Mouse (Mus musculus): ENCODE data around the gene Cpe. TPM values are rescaled to one million over a fixed set of nuclear protein-coding genes. Genes with fewer than 3 reads are reported as not detected.

Gene Cpe
- total RNA-seq (2022): 1,000 to 10,000 TPM in 2 of 4 experiments, 100 to 1,000 TPM in 2; 953 to 1,190 (median 1,047) TPM

- peak; percentile 84 for DNase-seq
These were observed at the start of gene Cpe for GRCm38 (mm10) chr8:64692651-64693201. Cpe (minus strand) TSS chr8:64693054.

GRCm38 (mm10) chr8:64740547-64741211 is 47.8 kb upstream of the Cpe start:
- DNase-seq: no peak

GRCm38 (mm10) chr8:64738916-64739315 is 46.1 kb upstream of the Cpe start:
- no peak for DNase-seq

GRCm38 (mm10) chr8:64736767-64737323 is 44.0 kb upstream of the Cpe start:
- DNase-seq: no peak

- peak; percentile 42 for DNase-seq
These were observed 42.3 kb upstream of the Cpe start for GRCm38 (mm10) chr8:64735161-64735560.

GRCm38 (mm10) chr8:64733271-64733943 is 40.6 kb upstream of the Cpe start, which contains the start of gene Msmo1:
Msmo1 (minus strand) TSS chr8:64733792.
- peak; percentile 98 for DNase-seq

- DNase-seq: no peak
These were observed 39.7 kb upstream of the Cpe start for GRCm38 (mm10) chr8:64732596-64732995.

- DNase-seq: no peak
These were observed 35.3 kb upstream of the Cpe start for GRCm38 (mm10) chr8:64728156-64728555.

GRCm38 (mm10) chr8:64726190-64726695 is 33.4 kb upstream of the Cpe start:
- DNase-seq: peak; percentile 67

- DNase-seq: no peak
These were observed 30.4 kb upstream of the Cpe start for GRCm38 (mm10) chr8:64723206-64723605.

GRCm38 (mm10) chr8:64717868-64718267 is 25.0 kb upstream of the Cpe start:
- no peak for DNase-seq

- DNase-seq: no peak
These were observed 19.6 kb upstream of the Cpe start for GRCm38 (mm10) chr8:64712499-64712898.

GRCm38 (mm10) chr8:64711544-64711943 is 18.7 kb upstream of the Cpe start:
- DNase-seq: no peak

- no peak for DNase-seq
These were observed 14.6 kb upstream of the Cpe start for GRCm38 (mm10) chr8:64707481-64707880.

- DNase-seq: no peak
These were observed 10.3 kb upstream of the Cpe start for GRCm38 (mm10) chr8:64703191-64703590.

- no peak for DNase-seq
These were observed 1.1 kb downstream of the Cpe start for GRCm38 (mm10) chr8:64691591-64692401.

GRCm38 (mm10) chr8:64690845-64691244 is 2.0 kb downstream of the Cpe start:
- DNase-seq: no peak

- no peak for DNase-seq
These were observed 2.5 kb downstream of the Cpe start for GRCm38 (mm10) chr8:64690306-64690705.

- DNase-seq: no peak
These were observed 4.1 kb downstream of the Cpe start for GRCm38 (mm10) chr8:64688741-64689140.

GRCm38 (mm10) chr8:64688161-64688560 is 4.7 kb downstream of the Cpe start:
- DNase-seq: no peak

- DNase-seq: no peak
These were observed 10.4 kb downstream of the Cpe start for GRCm38 (mm10) chr8:64682501-64682900.

- DNase-seq: no peak
These were observed 16.5 kb downstream of the Cpe start for GRCm38 (mm10) chr8:64676381-64676780.

Data from adrenal gland, adult 8-10 months (tissue).